Mouse (Mus musculus): ENCODE results near the gene Dpep2nb. TPM values are rescaled to one million over a fixed set of nuclear protein-coding genes. Genes with fewer than 3 reads are reported as not detected.

The Dpep2nb gene
- total RNA-seq, 2 experiments from 2014 or later = not detected

DNA sequence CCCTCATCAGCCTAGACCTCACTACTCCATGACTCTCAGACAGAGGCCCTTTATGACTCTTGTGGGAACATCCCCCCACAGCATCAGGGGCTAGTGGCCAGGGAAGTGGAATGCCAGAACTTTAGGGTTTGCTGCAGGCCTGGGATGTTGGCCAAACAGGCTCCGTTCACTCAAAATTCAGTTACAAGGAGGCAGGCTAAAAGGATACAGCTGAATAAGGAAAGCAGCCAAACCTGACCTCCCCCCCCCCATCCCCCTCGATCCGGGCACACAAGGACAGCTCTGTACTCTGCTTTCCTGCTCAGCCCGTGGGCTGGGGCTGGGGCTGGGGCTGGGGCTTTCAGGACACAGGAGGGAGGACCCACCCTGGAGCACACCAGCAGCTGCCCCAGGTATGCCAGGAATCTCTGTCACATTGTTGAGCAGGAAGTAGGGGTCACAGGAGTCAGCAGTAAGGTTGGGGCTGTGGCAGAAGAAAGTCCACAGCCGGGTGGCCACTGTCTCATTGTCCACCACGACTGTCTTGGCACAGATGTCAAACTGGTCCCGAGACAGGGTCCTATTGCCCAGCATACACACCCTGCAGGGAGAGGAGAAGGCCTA lies 54.6 kb downstream of the Dpep2nb start:
- Histone ChIP-seq H3K27ac (peak overlapping the region; percentile 78), H3K4me3 (no peak overlapping the region)
- TF ChIP-seq CTCF (IDR thresholded peaks at IDR 0.05) = no peak
- DNase-seq (ENCODE audit: extremely low spot score in 1 of 2, low spot score in 2 of 2) = peak in 1 of 2 experiments; percentile 51
- intact Hi-C loops (cut with DNase I) = no loop called here

DNA sequence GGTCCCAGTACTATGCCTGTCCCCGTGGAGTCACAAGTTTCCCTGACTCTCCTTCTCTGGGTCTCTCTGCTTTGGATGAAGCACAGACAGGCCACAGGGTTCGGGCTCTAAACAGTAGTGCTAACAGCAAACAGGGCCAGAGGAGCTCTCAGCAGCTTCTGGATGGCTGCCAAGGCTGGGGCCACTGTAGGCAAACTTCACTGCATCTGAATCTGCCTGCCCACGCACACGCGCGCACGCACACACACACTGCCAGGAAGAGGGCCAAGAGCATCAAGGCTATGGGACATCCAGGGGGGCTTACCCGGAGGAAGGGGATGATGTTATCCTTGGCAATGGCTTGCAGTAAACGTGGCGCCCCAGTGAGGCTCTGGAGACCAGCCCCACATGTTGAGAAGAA lies 56.4 kb downstream of the Dpep2nb start:
- no peak overlapping the region for H3K4me3 ChIP-seq
- no peak for TF ChIP-seq CTCF (IDR thresholded peaks at IDR 0.05)
- DNase-seq (ENCODE audit: extremely low spot score in 1 of 2, low spot score in 2 of 2) = peak in 1 of 2 experiments; percentile 59
- intact Hi-C loops (cut with DNase I) = no loop called here
- H3K27ac ChIP-seq = no peak overlapping the region

Small RNAs within 50 kb of the gene (microRNA-seq; reads per million reads assigned to microRNA genes)
- gene Mir7074 = 0.72 to 0.73 reads per million in 2 experiments

Other genes starting within 250 kb of the Dpep2nb start
- gene Gfod2, start 247.3 kb downstream of the Dpep2nb start, total RNA-seq (2021) = 10 to 100 TPM; 21.0 to 26.0 TPM
- gene Ranbp10, start 178.6 kb downstream of the Dpep2nb start, total RNA-seq (2021) = 10 to 100 TPM; 23.7 to 25.2 TPM
- under 1 TPM in 1 of 2 experiments, not detected in 1; 0.44 TPM for gene Tsnaxip1, start 178.2 kb downstream of the Dpep2nb start, total RNA-seq (2021)
- gene Cenpt, start 152.7 kb downstream of the Dpep2nb start, total RNA-seq (2021) = 10 to 100 TPM; 16.8 to 17.6 TPM
- 10 to 100 TPM; 38.1 to 41.0 TPM for gene Thap11, start 150.8 kb downstream of the Dpep2nb start, total RNA-seq (2021)
- gene Nutf2, start 145.4 kb downstream of the Dpep2nb start, total RNA-seq (2021) = 10 to 100 TPM; 29.4 to 32.8 TPM
- 10 to 100 TPM; 64.4 to 68.5 TPM for gene Edc4, start 125.1 kb downstream of the Dpep2nb start, total RNA-seq (2021)
- 1 to 10 TPM; 3.5 to 3.7 TPM for gene Nrn1l, start 112.4 kb downstream of the Dpep2nb start, total RNA-seq (2021)
- 1 to 10 TPM; 6.6 to 8.7 TPM for gene Pskh1, start 105.5 kb downstream of the Dpep2nb start, total RNA-seq (2021)
- 1 to 10 TPM; 1.5 to 2.6 TPM for gene Ctrl, start 72.1 kb downstream of the Dpep2nb start, total RNA-seq (2021)
- gene Psmb10, start 67.5 kb downstream of the Dpep2nb start, total RNA-seq (2021) = 10 to 100 TPM; 90.3 to 91.9 TPM
- 10 to 100 TPM; 25.3 to 25.8 TPM for gene Lcat, start 62.6 kb downstream of the Dpep2nb start, total RNA-seq (2021)
- 10 to 100 TPM; 18.2 to 19.8 TPM for gene Slc12a4, start 39.9 kb downstream of the Dpep2nb start, total RNA-seq (2021)
- not detected for gene Dpep3, start 26.5 kb downstream of the Dpep2nb start, total RNA-seq (2021)
- 10 to 100 TPM; 19.7 to 21.9 TPM for gene Dus2, start 14.6 kb downstream of the Dpep2nb start, total RNA-seq (2021)
- gene Ddx28, start 5.9 kb upstream of the Dpep2nb start, total RNA-seq (2021) = 10 to 100 TPM; 14.1 to 14.9 TPM
- gene Nfatc3, start 52.9 kb upstream of the Dpep2nb start, total RNA-seq (2021) = 10 to 100 TPM; 12.1 to 13.4 TPM
- gene Esrp2, start 131.0 kb upstream of the Dpep2nb start, total RNA-seq (2021) = under 1 TPM in 1 of 2 experiments, not detected in 1; 0.41 TPM
- 10 to 100 TPM; 24.4 to 24.8 TPM for gene Pla2g15, start 144.4 kb upstream of the Dpep2nb start, total RNA-seq (2021)
- gene Slc7a6, start 162.9 kb upstream of the Dpep2nb start, total RNA-seq (2021) = 10 to 100 TPM; 24.9 to 26.5 TPM
- gene Slc7a6os, start 205.0 kb upstream of the Dpep2nb start, total RNA-seq (2021) = 10 to 100 TPM; 28.5 to 29.4 TPM
- gene Prmt7, start 205.0 kb upstream of the Dpep2nb start, total RNA-seq (2021) = 10 to 100 TPM; 36.5 to 39.4 TPM